Mouse (Mus musculus): ENCODE results near the gene Rab3a.
A peak's percentile ranks its signal among the peaks of the same experiment; 100 is the strongest.

The Rab3a gene

DNA sequence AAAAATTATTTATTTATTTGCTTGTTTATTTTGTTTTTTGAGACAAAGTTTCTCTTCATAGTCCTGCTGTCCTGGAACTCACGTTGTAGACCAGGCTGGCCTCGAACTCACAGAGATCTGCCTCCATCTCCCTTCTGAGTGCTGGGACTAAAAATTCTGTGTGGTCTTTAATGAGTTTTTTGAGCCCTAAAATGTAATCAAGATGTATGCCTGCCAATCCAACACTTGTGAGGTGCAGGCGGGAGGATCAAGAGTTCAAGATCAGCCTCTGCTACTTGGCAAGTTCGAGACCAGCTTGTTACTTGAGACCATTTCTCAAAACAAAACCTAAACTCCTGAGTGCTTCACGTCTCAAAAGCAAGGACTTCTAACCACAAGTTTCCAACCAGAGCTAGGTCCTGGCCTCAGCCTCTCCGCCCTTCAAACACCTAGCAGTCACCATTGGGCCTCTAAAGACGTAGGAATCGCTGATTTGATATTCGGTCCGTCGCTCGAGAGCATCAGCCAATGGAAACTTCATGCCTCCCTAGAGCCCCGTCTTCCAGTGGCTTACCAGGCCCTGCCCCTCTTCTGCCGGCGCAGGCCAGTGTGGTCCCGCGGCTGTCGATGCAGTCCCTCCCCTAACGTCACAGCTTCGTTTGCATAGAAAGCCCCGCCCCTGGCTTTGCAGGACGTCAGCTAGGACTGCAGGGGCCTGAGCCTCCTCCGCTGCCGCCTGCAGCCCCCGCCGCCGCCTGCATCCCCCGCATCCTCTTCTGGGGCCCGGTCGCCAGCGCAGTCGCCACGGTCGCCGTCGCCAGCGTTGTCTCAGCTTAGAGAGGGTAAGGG is at the start of gene Rab3a:
Gene Rab3a, plus strand, starts transcription at position 637 of the 828 bp plus-strand sequence.
- DNase-seq = peak; percentile 94

DNA sequence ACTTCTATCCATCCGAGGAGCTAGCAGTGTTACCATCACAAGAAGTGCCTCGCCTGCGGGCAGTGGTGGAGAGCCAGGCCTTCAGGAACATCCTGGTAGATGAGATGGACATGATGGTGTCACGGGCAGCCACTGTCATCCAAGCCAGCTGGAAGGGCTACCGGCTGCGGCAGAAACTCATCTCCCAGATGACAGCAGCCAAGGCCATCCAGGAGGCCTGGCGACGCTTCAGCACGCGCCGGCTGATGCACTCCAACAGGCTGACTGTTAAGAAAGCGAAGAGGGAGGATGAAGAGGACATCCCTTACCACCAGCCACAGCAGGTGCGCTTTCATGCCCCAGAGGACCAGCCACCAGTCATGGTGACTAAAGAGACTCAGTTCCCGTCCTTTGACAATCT is 46.2 kb upstream of the Rab3a start:
- no peak for DNase-seq

DNA sequence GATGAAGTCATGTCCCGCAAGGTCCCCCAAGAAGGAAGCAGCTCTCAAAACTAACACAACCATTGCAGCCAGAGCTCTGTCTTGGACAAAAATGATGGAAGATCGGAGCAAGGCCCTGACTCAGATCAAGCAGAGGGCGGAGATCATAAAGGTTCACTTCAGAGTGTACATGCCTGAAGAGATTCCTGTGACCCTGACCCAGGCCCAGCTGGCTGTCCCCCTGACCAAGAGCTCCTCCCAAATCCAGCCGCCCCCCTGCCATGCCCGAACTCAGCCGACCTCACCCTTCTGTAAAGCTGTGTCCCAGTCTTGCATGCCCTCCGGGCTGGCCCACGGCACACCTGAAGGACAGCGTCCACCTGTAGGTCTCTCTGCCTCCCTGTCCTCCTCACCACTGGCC is 44.7 kb upstream of the Rab3a start:
- no peak for DNase-seq

DNA sequence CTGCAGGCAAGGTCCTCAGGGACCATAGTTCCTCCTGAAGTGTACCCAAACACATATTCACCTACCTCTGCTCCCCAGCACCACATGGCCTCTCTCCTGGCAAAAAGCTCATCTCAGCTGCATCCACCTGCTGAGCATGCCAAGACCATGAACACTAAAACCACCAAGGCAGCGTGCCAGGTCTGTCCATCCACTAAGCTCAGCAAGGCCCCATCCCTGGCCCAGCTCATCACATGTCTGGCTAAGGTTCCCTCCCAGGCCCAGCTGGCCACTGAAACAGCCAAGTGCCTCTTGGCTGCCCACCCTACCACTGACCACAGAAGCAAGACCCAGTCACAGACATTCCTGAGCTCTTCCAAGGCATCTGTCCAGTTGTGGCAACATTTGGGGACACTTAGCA is 44.2 kb upstream of the Rab3a start:
- DNase-seq = no peak

DNA sequence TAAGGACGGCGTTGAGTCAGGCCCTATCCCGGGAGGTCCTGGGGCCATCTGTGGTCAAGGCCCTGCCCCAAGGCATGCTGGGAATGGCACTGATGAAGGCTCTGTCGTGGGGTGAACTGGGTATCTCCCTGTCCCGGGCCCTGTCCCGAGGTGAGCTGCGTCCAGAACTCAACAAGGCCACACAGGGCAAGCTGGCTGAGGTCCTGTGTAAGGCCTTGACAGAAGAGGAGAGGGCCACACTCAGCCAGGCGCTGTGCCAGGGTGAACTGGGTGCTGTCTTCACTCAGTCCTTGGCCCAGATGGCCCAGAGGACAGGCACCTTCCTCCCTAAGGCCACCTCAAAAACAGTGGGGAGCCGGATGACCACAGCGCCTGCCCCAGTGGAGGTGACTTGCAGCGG is 43.4 kb upstream of the Rab3a start:
- DNase-seq = no peak

DNA sequence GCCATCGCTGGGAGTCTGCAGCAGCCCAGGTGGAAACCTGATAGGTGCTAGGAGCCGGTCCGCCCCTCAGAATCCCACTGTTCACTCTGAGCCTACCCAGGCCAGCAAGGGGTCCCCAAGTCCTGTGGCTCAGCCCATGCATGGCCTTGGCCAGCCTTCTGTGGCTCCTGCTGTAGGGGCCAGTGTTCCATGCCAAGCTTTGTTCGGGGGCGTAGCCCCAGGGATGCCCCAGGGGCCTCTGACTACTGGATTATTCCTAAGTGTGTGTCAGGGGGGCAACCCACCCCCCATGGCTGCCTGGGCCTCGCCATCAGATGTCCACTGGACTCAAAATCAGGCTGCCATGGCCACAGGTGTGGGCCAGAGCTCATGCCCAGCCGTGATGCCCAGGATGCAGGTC is 40.5 kb upstream of the Rab3a start:
- DNase-seq = no peak

DNA sequence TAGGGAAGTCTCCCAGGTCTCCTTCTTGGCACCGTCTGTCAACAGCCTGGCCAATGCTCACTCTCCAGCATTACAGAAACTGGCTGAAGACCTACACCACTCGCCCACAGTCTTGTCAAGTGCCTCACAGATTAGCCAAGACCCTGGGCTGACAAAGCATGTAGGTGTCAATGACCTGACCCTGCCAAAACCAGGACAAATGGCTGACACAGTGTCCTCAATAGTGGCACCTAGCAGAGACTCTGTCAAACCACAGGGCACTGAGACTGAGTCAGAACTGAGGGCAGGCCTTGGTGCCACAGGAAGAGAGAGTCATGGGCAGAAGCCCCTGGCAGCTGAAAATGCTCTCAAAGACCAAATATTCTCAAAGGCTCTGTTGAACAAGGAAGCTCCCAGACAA is 39.4 kb upstream of the Rab3a start:
- DNase-seq = no peak

DNA sequence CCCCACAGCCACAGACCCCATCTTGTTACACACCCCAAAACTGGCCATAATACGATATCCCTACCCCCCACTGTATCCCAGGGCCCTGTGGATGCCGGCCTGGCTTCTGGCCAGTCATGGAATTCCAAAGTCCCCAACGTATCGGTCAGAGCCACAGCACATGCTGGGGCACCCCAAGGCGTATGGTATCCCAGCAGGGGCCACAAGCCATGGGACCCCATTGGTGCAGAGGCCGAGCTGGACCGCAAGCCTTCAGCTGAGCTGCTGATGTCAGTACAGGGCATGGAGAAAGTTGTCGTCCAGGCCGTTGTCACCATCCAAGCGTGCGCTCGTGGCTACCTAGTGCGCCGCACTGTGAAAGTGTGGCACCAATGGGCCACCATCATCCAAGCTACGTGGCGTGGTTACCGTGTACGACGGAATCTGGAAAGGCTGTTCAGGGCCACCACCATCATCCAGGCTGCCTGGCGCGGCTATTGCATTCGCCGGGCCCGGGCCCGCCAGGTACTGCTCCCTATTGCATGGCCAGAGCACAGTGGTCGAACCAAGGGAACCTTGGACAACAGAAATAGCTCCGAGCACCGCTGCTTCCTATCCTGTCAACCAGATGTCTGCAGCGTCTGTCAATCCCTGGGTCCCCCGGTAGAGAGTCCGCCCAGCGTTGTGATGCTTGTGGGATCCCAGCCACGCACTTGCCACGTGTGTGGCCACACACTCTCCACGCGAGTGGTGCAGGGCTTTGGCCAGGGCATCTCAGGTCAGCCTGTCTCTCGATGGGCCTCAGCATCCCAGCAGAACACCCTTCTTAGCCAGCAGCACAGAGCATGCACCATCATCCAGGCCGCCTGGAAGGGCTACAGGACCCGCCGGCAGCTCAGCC is 37.7 kb upstream of the Rab3a start:
- no peak for DNase-seq

DNA sequence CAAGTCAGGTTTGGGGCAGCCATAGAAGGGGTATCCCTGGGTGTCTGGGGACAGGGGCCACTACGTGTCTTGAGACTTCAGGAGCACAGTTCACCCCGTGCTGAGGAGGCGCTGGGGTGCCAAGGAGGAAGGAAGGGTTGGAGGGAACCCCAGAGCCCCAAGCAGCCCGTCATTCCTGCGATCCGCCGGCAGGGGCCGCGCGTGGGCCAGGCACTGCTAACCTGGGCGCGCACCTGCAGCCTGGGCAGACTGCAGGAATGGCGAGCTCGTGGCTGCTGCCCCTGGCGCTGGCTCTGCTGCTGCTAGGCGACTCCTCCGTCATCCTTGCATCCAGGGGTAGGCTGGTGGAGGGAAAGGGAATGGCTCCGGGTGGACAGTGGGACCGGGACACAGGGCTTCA is 36.2 kb upstream of the Rab3a start, which contains the start of gene Gm3336:
Gene Gm3336, plus strand, starts transcription at position 247 of the 400 bp plus-strand sequence.
- peak; percentile 78 for DNase-seq

DNA sequence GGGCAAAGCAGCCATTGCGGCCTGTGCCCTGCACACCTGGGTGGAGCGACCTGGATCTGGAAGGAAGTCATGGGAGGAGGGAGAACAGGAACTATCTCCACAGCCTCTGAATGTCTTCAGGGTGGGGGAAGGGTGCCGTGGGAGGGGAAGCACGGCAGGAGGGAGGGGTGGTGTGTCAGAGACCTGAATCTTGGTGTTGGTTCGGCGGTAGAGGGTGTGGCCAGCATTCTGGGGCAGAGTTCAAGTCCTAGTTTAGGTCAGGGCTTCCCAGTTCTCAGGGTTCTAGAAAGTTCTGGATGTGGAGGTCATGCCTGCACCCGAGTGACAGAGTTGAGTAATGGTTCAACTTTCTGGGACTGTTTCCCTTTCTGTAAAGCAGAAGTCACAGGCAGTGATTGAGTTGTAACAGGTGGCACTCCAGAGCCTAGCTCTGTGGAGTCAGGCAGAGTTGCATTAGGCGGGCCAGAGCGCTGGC is 34.6 kb upstream of the Rab3a start:
- DNase-seq = peak; percentile 46

DNA sequence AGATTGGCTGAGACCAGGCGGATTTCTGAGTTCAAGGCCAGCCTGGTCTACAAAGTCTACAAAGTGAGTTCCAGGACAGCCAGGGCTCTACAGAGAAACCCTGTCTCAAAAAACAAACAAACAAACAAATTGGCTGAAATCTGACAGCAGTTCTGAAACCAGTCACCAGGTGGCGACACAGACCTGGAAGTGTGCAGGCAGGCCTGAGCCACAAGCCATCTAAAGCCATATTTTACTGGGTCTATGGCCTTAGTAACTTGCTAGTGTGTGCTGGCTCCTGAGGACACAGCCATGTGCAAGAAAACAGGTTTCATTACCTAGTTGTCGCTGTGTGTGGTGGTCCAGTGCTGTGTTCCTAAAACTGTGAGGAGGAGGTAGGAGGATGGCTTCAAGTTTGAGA is 33.7 kb upstream of the Rab3a start:
- peak; percentile 91 for DNase-seq

DNA sequence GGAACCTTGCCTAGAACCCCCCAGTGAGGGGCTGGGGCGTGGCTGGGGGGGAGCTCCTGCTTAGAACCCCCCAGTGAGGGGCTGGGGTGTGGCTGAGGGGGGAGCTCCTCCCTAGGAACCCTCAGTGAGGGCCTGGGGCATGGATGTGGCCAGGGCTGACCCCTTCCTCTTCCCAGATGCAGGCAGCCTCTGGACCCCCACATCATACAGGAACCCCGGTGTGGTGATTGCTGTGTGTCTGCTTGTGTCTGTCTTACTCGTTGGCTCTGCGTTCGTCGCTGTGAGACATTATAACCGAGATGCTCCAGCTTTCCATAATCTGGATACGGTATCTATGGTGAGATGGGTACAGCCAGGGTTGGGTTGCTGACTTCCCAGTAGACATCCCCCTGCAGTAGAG is 32.9 kb upstream of the Rab3a start:
- no peak for DNase-seq

DNA sequence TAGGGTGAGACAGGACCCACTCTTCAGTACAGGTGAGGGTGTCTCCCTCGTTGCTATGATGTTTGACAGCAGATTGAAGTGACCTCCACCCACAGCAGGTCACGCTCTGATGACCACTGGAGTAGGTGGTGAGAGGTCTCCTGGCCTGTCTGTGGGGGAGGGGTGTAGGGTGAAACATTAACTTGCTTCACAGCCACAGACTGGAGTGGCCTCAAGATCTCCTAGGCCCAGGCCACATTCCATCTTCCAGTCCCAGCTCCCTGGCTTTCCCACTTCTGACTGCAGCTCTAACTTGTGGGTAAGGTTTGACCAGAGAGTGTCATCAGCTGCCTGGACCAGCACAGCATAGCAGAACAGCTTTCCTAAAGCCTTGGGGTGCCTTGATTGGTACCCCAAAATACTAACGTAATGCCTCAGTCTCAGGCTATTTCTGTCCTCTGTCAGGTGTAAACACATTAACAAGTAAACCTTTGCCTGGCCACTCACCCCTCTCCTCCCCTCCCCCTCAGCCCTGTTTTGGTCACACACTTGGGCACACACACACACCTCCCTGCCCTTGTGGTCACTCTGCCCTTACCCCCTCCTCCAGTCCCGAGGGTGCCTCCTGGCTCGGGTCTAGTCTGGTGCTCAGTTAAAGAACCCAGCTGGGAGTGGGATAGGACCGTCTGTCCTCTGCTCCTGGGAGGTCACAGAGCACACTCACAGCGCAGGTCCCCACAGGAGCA is 30.8 kb upstream of the Rab3a start, which contains the start of gene Pde4c:
Gene Pde4c, plus strand, starts transcription at position 235 of the 725 bp plus-strand sequence.
- DNase-seq = peak; percentile 91

DNA sequence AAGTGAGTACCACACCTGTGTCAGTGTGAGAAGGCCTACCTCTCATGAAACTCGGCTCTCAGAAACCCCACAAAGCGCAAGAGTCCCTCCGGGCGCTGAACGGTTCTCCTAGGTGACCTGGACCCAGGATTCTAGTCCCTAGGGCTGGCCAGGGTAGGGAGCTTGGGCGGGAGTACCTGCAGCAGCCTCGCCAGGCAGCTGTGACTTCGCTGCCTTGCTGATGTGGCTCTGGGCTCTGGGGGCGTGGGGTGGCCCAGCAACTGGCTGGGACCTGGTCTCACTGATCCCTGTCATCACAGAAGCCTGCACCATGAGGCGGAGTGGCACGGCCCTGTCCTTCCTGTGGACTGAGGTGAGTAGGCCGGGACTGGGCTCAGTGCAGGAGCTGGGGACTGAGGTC is 30.3 kb upstream of the Rab3a start:
- no peak for DNase-seq

DNA sequence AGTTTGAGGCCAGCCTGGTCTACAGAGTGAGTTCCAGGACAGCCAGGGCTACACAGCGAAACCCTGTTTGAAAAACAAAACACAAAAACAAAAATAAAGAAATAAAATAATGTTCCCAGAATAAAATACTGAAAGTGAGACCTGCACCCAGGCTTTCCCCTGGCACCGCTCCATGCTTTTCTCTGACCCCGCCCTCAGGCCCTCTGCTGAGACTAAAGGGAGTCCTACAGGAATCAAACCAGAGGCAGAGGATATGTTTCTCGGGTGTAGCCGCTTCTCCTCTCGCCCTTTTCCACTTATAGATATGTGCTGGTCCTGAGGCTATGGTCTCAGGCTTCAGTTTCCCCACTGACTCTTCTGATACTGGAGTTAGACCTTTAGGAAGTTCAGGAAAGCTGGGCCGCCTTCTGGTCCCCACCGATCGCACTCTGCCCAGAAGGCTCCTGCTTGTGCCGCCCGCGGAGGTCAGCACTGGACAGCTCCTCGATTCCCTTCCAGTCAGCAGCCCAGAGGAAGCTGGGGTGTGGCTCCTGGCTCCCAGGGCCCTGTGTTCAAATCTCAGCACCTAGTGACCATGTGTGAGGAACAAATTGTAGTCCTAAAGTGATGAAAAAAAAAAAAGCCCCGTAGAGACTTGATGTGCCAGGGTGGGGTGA is 28.6 kb upstream of the Rab3a start:
- peak; percentile 74 for DNase-seq

DNA sequence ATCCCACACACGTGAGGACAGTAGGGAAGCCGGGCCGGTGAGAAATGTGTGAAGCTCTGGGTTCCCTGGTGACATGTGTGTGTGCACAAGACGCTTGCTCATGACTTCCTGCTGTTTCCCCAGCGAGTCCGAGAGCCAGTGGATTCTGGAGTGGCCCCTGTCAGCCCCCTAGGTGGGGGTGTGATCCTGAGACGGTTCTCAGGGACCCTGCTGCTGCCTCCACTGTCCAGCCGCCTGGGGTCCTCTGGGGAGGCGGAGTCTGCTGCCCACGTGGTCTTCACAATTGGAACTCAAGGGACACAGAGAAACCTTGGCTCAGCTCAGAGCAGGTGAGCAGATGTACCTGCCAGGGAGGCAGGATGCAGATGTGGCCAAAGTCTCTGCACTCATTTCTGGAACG is 27.8 kb upstream of the Rab3a start:
- no peak for DNase-seq

DNA sequence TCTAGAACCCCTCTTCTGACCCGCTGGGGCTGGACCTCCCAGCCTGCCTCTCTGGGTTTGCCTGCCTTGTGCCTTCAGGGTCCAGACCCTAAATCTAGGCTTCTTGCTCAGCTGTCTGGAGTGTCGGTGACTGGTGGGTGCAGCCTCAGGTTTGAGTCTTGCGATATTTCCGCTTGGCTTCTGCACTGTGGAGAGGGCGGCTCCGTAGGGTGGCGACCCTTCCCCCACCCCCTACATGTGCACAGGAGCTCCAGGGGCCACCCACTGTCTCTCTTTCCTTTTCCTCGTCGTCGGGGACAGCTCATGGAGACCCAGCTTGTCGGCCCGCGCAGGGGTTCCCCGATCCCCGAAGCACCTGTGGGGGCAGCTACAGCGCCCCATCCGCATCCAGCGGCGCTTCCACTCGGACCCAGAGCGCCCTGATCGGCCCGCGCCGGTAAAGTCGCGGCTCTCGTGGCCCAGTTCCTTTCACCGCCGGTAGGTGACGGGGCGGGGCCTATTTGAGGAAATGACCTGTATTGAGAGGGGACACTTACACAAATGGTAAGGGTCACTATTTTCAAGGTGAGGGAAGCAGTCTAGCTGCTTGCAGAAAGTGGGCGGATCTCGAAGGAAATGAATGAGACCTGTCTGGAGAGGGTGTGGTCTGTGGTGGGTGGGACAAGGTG is 24.5 kb upstream of the Rab3a start:
- no peak for DNase-seq

DNA sequence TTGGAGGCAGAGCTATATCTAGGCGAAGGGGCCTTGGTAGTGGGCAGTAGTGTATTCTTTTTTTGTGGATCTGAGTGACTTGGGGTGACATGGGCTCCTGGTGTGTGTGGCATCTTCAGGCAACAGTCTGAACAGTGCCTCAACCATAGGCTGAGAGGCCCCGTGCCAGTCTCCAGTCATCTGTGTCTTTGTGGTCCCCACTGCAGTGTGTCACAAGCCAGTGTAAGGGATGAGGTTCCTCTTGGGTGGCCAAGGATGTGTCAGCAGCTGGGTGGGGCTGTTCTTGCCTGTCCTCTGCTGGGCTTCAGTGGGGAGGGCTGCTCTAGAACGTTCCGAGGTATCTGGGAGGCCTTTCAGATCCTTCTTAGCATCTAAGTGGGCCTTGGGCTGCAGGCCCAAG is 23.5 kb upstream of the Rab3a start:
- DNase-seq = no peak

DNA sequence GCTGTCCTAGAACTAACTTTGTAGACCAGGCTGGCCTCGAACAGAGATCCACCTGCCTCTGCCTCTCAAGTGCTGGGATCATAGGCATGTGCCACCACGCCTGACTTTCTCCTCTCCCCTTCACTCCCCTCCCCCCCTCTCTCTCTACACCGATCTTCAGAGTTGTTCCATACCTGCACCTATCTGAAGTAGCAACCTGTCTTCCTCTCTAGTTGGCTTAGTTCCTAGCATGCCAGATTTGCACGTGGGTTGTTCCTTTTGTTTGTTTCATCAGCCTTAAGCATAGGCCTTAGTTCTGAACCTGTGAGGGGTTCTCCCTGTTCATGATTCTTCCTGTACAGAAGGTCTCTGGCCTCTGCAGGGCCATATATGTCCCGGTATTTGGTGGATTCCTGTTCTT is 16.8 kb upstream of the Rab3a start:
- no peak for DNase-seq

DNA sequence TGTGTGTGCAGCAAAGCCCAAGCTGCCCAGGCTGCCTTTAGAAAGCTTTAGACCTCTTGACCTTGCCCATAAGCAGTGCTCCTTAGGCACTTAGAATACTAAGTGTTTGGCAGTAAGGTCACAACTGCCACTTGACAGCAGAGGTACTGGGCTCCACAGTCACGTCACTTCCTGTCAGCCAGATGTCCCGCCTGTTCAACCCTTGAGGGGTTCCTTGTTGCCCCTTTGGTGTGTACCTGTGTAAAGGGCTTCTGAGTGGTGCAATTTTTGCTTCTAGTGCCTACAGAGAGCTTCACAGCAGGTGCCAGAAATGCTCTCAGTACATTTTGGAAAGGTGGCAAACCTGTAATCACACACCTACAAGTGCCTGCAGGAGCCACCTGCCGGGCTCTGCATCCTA is 16.3 kb upstream of the Rab3a start:
- no peak for DNase-seq

DNA sequence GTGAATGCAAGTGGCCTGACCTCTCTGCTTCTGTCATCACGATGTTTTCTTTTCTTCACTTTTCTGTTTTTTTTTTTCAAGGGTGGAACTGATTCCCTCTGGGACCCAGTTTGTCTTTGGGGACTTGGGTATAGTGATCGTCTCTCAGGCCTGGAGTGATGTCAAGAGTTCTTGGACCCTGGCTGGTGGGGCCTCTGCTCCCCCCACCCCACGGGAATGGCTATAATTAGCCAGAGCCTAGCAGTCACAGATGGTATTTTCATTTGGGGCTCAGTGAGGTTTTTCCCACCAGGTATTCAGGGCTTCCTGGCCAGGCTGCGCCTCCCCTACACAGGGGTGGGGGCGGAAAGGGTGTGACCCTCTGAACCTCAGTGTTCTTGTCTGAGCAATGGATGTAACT is 12.8 kb upstream of the Rab3a start:
- no peak for DNase-seq

DNA sequence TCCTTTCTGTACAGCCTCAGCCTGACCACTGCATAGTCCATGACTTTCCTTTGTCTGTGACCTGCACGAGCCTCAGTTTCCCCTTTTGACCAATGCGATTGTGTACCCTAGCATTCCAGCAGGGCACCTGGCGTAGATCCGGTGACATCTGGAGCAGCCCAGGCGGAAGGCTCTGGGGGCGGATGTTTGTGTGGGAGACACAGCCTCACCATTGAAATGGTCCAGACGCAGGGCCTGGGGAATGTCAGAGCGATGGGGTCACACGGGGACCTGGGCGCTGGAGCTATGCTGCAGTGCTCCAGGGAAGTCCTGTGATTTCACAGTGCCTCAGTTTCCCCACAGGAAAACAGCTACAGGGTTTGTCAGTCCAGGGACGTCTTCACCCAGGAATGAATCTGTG is 12.3 kb upstream of the Rab3a start:
- no peak for DNase-seq
